Mouse (Mus musculus): ENCODE data around the gene Pnpla3. TPM values are rescaled to one million over a fixed set of nuclear protein-coding genes. Genes with fewer than 3 reads are reported as not detected.
"Not testable (repeated sequence)": the region's sequence is repeated elsewhere in the genome, so short reads cannot be mapped to it uniquely, and the experiment has no call there.

Gene Pnpla3
- polyA plus RNA-seq, 1 experiment: 0.23 TPM

- no peak overlapping the region for H3ac ChIP-seq (ENCODE audit: control insufficient read depth, insufficient read length)
- H3K4me2 ChIP-seq (ENCODE audit: low read depth): no peak overlapping the region
- no peak for TF ChIP-seq USF1 (IDR thresholded peaks at IDR 0.05; ENCODE audit: low read depth)
- no peak for TF ChIP-seq POLR2AphosphoS2 (IDR thresholded peaks at IDR 0.05; ENCODE audit: insufficient read length, low read depth)
- no peak for TF ChIP-seq POLR2A (IDR thresholded peaks at IDR 0.05; ENCODE audit: insufficient read length, low read depth)
- no peak for TF ChIP-seq E2F4 (IDR thresholded peaks at IDR 0.05; ENCODE audit: insufficient read depth)
- no peak for TF ChIP-seq TCF3 (IDR thresholded peaks at IDR 0.05; ENCODE audit: insufficient read length, low read depth)
- no peak for TF ChIP-seq SRF (IDR thresholded peaks at IDR 0.05; ENCODE audit: control insufficient read depth, insufficient read length, low read depth)
- TF ChIP-seq MYOD1 (IDR thresholded peaks at IDR 0.05; ENCODE audit: control insufficient read depth in 1 of 3, insufficient read length in 2 of 3, low read depth in 2 of 3): no peak
- TF ChIP-seq REST (IDR thresholded peaks at IDR 0.05; ENCODE audit: insufficient read depth, insufficient read length): no peak
- no peak for TF ChIP-seq MAX (IDR thresholded peaks at IDR 0.05; ENCODE audit: low read depth)
- no peak for TF ChIP-seq CEBPB (IDR thresholded peaks at IDR 0.05; ENCODE audit: insufficient read depth, poor library complexity, severe bottlenecking)
- no peak for TF ChIP-seq MYOG (IDR thresholded peaks at IDR 0.05; ENCODE audit: control insufficient read depth in 1 of 3, insufficient read depth in 1 of 3, insufficient read length in 2 of 3, low read depth in 2 of 3)
- no peak for TF ChIP-seq TCF12 (IDR thresholded peaks at IDR 0.05; ENCODE audit: insufficient read depth, poor library complexity, severe bottlenecking)
- H3K79me2 ChIP-seq (ENCODE audit: control insufficient read depth, insufficient read depth): no peaks in the 10 kb centered on the region
- H3K36me3 ChIP-seq (ENCODE audit: control insufficient read depth, insufficient read depth): no peaks in the 10 kb centered on the region
- no peak overlapping the region for H3K4me3 ChIP-seq
- peaks cover 36% of the 10 kb centered on the region for H3K27me3 ChIP-seq (ENCODE audit: control insufficient read depth, insufficient read depth, insufficient read length)
Measured at GRCm38 (mm10) chr15:84140109-84140508, 27.5 kb upstream of the Pnpla3 start.

- H3ac ChIP-seq (ENCODE audit: control insufficient read depth, insufficient read length): no peak overlapping the region
- H3K4me2 ChIP-seq (ENCODE audit: low read depth): no peak overlapping the region
- no peaks in the 10 kb centered on the region for H3K79me2 ChIP-seq (ENCODE audit: control insufficient read depth, insufficient read depth)
- H3K27me3 ChIP-seq (ENCODE audit: control insufficient read depth, insufficient read depth, insufficient read length): peaks cover 36% of the 10 kb centered on the region
- H3K36me3 ChIP-seq (ENCODE audit: control insufficient read depth, insufficient read depth): no peaks in the 10 kb centered on the region
- TF ChIP-seq CEBPB (IDR thresholded peaks at IDR 0.05; ENCODE audit: insufficient read depth, poor library complexity, severe bottlenecking): no peak
- TF ChIP-seq MYOD1 (IDR thresholded peaks at IDR 0.05; ENCODE audit: control insufficient read depth in 1 of 3, insufficient read length in 2 of 3, low read depth in 2 of 3): no peak
- no peak for TF ChIP-seq SRF (IDR thresholded peaks at IDR 0.05; ENCODE audit: control insufficient read depth, insufficient read length, low read depth)
- no peak for TF ChIP-seq MYOG (IDR thresholded peaks at IDR 0.05; ENCODE audit: control insufficient read depth in 1 of 3, insufficient read depth in 1 of 3, insufficient read length in 2 of 3, low read depth in 2 of 3)
- TF ChIP-seq USF1 (IDR thresholded peaks at IDR 0.05; ENCODE audit: low read depth): no peak
- TF ChIP-seq TCF12 (IDR thresholded peaks at IDR 0.05; ENCODE audit: insufficient read depth, poor library complexity, severe bottlenecking): no peak
- no peak for TF ChIP-seq TCF3 (IDR thresholded peaks at IDR 0.05; ENCODE audit: insufficient read length, low read depth)
- no peak for TF ChIP-seq E2F4 (IDR thresholded peaks at IDR 0.05; ENCODE audit: insufficient read depth)
- no peak for TF ChIP-seq POLR2A (IDR thresholded peaks at IDR 0.05; ENCODE audit: insufficient read length, low read depth)
- no peak for TF ChIP-seq REST (IDR thresholded peaks at IDR 0.05; ENCODE audit: insufficient read depth, insufficient read length)
- no peak for TF ChIP-seq POLR2AphosphoS2 (IDR thresholded peaks at IDR 0.05; ENCODE audit: insufficient read length, low read depth)
- no peak for TF ChIP-seq MAX (IDR thresholded peaks at IDR 0.05; ENCODE audit: low read depth)
- no peak overlapping the region for H3K4me3 ChIP-seq
Measured at GRCm38 (mm10) chr15:84140929-84141328, 26.7 kb upstream of the Pnpla3 start.

GRCm38 (mm10) chr15:84156158-84156557 is 11.5 kb upstream of the Pnpla3 start:
- no peak overlapping the region for H3K4me3 ChIP-seq
- no peaks in the 10 kb centered on the region for H3K36me3 ChIP-seq (ENCODE audit: control insufficient read depth, insufficient read depth)
- no peak overlapping the region for H3K4me2 ChIP-seq (ENCODE audit: low read depth)
- H3K79me2 ChIP-seq (ENCODE audit: control insufficient read depth, insufficient read depth): no peaks in the 10 kb centered on the region
- H3K27me3 ChIP-seq (ENCODE audit: control insufficient read depth, insufficient read depth, insufficient read length): peaks cover 31% of the 10 kb centered on the region
- TF ChIP-seq MYOD1 (IDR thresholded peaks at IDR 0.05; ENCODE audit: control insufficient read depth in 1 of 3, insufficient read length in 2 of 3, low read depth in 2 of 3) (no peak), SRF (IDR thresholded peaks at IDR 0.05; ENCODE audit: control insufficient read depth, insufficient read length, low read depth) (no peak), REST (IDR thresholded peaks at IDR 0.05; ENCODE audit: insufficient read depth, insufficient read length) (no peak), E2F4 (IDR thresholded peaks at IDR 0.05; ENCODE audit: insufficient read depth) (no peak), USF1 (IDR thresholded peaks at IDR 0.05; ENCODE audit: low read depth) (no peak), MYOG (IDR thresholded peaks at IDR 0.05; ENCODE audit: control insufficient read depth in 1 of 3, insufficient read depth in 1 of 3, insufficient read length in 2 of 3, low read depth in 2 of 3) (no peak), POLR2AphosphoS2 (IDR thresholded peaks at IDR 0.05; ENCODE audit: insufficient read length, low read depth) (no peak), TCF12 (IDR thresholded peaks at IDR 0.05; ENCODE audit: insufficient read depth, poor library complexity, severe bottlenecking) (no peak), MAX (IDR thresholded peaks at IDR 0.05; ENCODE audit: low read depth) (no peak), TCF3 (IDR thresholded peaks at IDR 0.05; ENCODE audit: insufficient read length, low read depth) (no peak), POLR2A (IDR thresholded peaks at IDR 0.05; ENCODE audit: insufficient read length, low read depth) (no peak), CEBPB (IDR thresholded peaks at IDR 0.05; ENCODE audit: insufficient read depth, poor library complexity, severe bottlenecking) (no peak)
- H3ac ChIP-seq (ENCODE audit: control insufficient read depth, insufficient read length): no peak overlapping the region

- H3K27me3 ChIP-seq (ENCODE audit: control insufficient read depth, insufficient read depth, insufficient read length): peaks cover 44% of the 10 kb centered on the region
- not testable (repeated sequence) for H3K4me3 ChIP-seq; H3K4me2 ChIP-seq (ENCODE audit: low read depth); H3K79me2 ChIP-seq (ENCODE audit: control insufficient read depth, insufficient read depth); H3ac ChIP-seq (ENCODE audit: control insufficient read depth, insufficient read length); H3K36me3 ChIP-seq (ENCODE audit: control insufficient read depth, insufficient read depth)
Measured at GRCm38 (mm10) chr15:84157530-84157929, 10.1 kb upstream of the Pnpla3 start.

GRCm38 (mm10) chr15:84161871-84162270 is 5.8 kb upstream of the Pnpla3 start:
- H3K79me2 ChIP-seq (ENCODE audit: control insufficient read depth, insufficient read depth): no peaks in the 10 kb centered on the region
- H3K36me3 ChIP-seq (ENCODE audit: control insufficient read depth, insufficient read depth): no peaks in the 10 kb centered on the region
- no peak overlapping the region for H3ac ChIP-seq (ENCODE audit: control insufficient read depth, insufficient read length)
- peaks cover 54% of the 10 kb centered on the region for H3K27me3 ChIP-seq (ENCODE audit: control insufficient read depth, insufficient read depth, insufficient read length)
- TF ChIP-seq SRF (IDR thresholded peaks at IDR 0.05; ENCODE audit: control insufficient read depth, insufficient read length, low read depth) (no peak), E2F4 (IDR thresholded peaks at IDR 0.05; ENCODE audit: insufficient read depth) (no peak), MYOD1 (IDR thresholded peaks at IDR 0.05; ENCODE audit: control insufficient read depth in 1 of 3, insufficient read length in 2 of 3, low read depth in 2 of 3) (no peak), MYOG (IDR thresholded peaks at IDR 0.05; ENCODE audit: control insufficient read depth in 1 of 3, insufficient read depth in 1 of 3, insufficient read length in 2 of 3, low read depth in 2 of 3) (no peak), USF1 (IDR thresholded peaks at IDR 0.05; ENCODE audit: low read depth) (no peak), CEBPB (IDR thresholded peaks at IDR 0.05; ENCODE audit: insufficient read depth, poor library complexity, severe bottlenecking) (no peak), TCF3 (IDR thresholded peaks at IDR 0.05; ENCODE audit: insufficient read length, low read depth) (no peak), POLR2A (IDR thresholded peaks at IDR 0.05; ENCODE audit: insufficient read length, low read depth) (no peak), REST (IDR thresholded peaks at IDR 0.05; ENCODE audit: insufficient read depth, insufficient read length) (no peak), POLR2AphosphoS2 (IDR thresholded peaks at IDR 0.05; ENCODE audit: insufficient read length, low read depth) (no peak), TCF12 (IDR thresholded peaks at IDR 0.05; ENCODE audit: insufficient read depth, poor library complexity, severe bottlenecking) (no peak), MAX (IDR thresholded peaks at IDR 0.05; ENCODE audit: low read depth) (no peak)
- H3K4me2 ChIP-seq (ENCODE audit: low read depth): no peak overlapping the region
- H3K4me3 ChIP-seq: no peak overlapping the region
